Mouse (Mus musculus): ENCODE results near the gene E4f1. TPM values are rescaled to one million over a fixed set of nuclear protein-coding genes. Genes with fewer than 3 reads are reported as not detected.

The E4f1 gene
- 42.3 and 43.5 TPM in 2 replicates for polyA plus RNA-seq (2015; fragmentation: Nextera tagmentation; extraction: Ambion mirVana)

GRCm38 (mm10) chr17:24469910-24470602 lies at the start of gene E4f1, which contains the start of gene Pgp:
E4f1 (minus strand) TSS chr17:24470313.
Pgp (plus strand) TSS chr17:24470392.
- peak; percentile 97 for ATAC-seq
- under 1% methylated on average over 66 of the region's 75 CpGs for WGBS

DNA sequence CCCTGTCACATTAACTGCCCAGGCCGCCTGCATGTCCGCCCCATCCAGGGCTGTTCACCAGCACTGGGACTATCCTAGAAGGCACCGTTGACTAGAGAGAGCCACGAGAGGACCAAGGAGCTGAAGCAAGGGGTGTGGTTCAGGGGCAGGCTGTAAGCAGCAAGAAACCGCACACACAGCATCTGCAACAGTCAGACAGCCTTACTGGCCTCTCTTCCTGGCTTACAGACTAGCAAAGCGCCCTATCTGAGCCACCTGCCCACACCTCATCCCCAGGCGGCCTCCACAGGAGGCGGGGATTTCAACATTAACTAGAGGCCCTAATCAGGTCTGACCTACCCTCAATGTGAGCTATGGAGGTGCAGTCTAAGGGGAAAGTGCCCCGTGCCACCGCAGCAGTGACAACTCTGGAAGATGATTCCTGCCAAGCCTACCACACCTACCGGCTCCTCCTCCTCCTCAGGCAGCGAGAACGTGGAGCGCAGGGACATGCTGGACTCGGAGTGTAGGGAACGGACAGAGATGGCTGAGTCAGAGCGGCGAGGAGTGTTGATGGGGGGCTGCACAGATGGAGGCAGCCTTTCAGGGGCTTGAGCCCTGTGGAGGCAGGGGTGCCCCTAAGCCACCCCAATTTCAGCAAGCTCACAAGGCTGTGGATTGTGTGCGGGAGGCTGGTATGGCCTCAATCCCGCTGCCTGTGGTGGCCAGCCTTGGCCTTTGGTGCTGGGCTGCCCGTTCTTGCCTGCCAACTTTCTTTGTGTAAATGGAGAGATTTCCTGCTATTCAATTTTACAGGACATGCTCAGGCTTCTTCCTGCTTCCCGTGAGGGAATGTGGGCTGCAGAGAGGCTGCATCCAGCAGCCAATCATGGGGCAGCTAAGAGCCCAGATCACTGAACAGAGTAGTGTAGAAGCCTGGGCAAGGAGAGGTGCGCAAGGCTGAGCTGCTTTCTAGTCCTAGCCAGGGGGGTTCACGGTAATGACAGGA lies 44.5 kb upstream of the E4f1 start:
- no peaks in the 10 kb centered on the region for H3K9me3 ChIP-seq (ENCODE audit: control insufficient read depth, low read length)
- ATAC-seq, result no peak
- H3K4me2 ChIP-seq (ENCODE audit: low read length), result no peak overlapping the region
- no peaks in the 10 kb centered on the region; the same call in 1 of the 2 replicates for H3K4me1 ChIP-seq (ENCODE audit: control insufficient read depth, insufficient read depth, low read depth, low read length)
- H3K4me3 ChIP-seq (ENCODE audit: low read length), result no peak overlapping the region
- peak overlapping the region; percentile 11; the same call in 1 of the 2 replicates for H3K9ac ChIP-seq (ENCODE audit: low read depth, low read length)
- H3K27ac ChIP-seq (ENCODE audit: low read depth, low read length), result no peak overlapping the region; the same call in 1 of the 2 replicates
- peaks cover 29% of the 10 kb centered on the region for H3K36me3 ChIP-seq (ENCODE audit: control insufficient read depth, insufficient read depth, low read length)
- H3K27me3 ChIP-seq (replicated peaks; ENCODE audit: control insufficient read depth, insufficient read depth, low read length), result no peaks in the 10 kb centered on the region
- WGBS, result 86% methylated on average over 23 of the region's 24 CpGs

More at GRCm38 (mm10) chr17:24469910-24470602, at the start of gene E4f1, which contains the start of gene Pgp:
- Histone ChIP-seq H3K4me1 (ENCODE audit: control insufficient read depth, insufficient read depth, low read depth, low read length) (peaks cover 29% of the 10 kb centered on the region), H3K36me3 (ENCODE audit: control insufficient read depth, insufficient read depth, low read length) (peaks cover 7% of the 10 kb centered on the region; the same call in 1 of the 2 replicates), H3K27ac (ENCODE audit: low read depth, low read length) (peak within 1 kb of the TSS; percentile 88), H3K9me3 (ENCODE audit: control insufficient read depth, low read length) (no peaks in the 10 kb centered on the region), H3K27me3 (replicated peaks; ENCODE audit: control insufficient read depth, insufficient read depth, low read length) (no peaks in the 10 kb centered on the region), H3K4me3 (ENCODE audit: low read length) (peak within 1 kb of the TSS; percentile 67), H3K9ac (ENCODE audit: low read depth, low read length) (peak within 1 kb of the TSS; percentile 78), H3K4me2 (ENCODE audit: low read length) (peak within 1 kb of the TSS; percentile 99)

DNA sequence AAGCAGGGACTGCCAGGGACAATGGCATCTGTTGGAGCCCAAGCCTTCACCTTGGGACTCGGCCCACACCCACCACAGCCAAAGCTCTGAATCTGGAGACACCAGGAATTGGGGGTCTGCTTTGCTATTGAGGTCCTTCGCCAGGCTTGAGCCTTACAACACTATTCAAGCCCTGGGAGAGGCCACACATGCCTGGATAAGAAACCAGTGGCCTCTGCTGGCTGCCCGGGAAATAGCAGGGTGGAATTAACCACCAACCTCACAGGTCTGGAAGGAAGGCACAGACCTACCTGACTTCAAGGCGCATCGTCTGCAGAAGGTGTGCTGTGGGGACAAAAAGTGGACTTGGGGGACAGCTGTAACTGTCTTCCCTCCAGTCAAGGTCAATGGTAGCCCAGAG lies 43.5 kb upstream of the E4f1 start:
- H3K9ac ChIP-seq (ENCODE audit: low read depth, low read length), result no peak overlapping the region
- WGBS, result 48% methylated on average over 5 of the region's 5 CpGs
- H3K4me1 ChIP-seq (ENCODE audit: control insufficient read depth, insufficient read depth, low read depth, low read length), result no peaks in the 10 kb centered on the region; the same call in 1 of the 2 replicates
- H3K27me3 ChIP-seq (replicated peaks; ENCODE audit: control insufficient read depth, insufficient read depth, low read length), result no peaks in the 10 kb centered on the region
- no peaks in the 10 kb centered on the region for H3K9me3 ChIP-seq (ENCODE audit: control insufficient read depth, low read length)
- H3K27ac ChIP-seq (ENCODE audit: low read depth, low read length), result no peak overlapping the region
- H3K36me3 ChIP-seq (ENCODE audit: control insufficient read depth, insufficient read depth, low read length), result peaks cover 29% of the 10 kb centered on the region
- no peak overlapping the region for H3K4me2 ChIP-seq (ENCODE audit: low read length)
- ATAC-seq, result peak; percentile 71
- H3K4me3 ChIP-seq (ENCODE audit: low read length), result no peak overlapping the region

DNA sequence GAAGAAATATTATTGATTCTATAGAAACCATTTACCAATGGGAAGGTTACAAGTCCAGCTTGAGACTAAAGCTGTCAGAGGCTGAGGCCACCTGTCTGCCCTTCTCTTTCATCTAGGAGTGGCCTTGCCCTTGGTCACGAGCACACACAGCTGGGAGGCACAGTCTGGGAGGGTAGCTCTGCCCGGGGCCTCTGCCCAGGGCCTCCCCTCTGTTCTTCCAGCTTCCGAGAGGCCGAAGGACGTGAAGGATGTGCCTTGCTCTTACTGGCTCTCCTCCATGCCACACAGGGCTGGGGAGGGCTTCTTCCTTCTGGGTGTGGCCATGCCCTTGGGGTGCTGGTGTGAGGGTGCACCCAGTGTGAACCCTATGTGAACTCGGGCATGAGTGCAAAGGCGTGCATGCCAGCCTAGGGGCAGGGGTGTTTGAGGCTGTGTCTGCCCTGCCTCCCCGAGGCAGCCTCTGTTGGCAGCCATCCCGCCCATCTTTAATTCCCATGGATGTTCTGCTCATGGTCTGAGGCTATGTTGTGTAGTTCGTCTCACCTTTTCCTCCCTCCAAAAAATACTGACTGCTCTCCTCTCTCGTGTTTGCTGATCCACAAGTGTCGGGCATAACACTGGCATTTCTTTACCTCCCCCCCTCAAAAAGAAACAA lies 37.8 kb upstream of the E4f1 start:
- Histone ChIP-seq H3K36me3 (ENCODE audit: control insufficient read depth, insufficient read depth, low read length) (peaks cover 44% of the 10 kb centered on the region), H3K27me3 (replicated peaks; ENCODE audit: control insufficient read depth, insufficient read depth, low read length) (no peaks in the 10 kb centered on the region), H3K27ac (ENCODE audit: low read depth, low read length) (0 out of 2 replicates have a peak overlapping the region, but pooled peaks have one; percentile 2), H3K4me1 (ENCODE audit: control insufficient read depth, insufficient read depth, low read depth, low read length) (peaks cover 3% of the 10 kb centered on the region; the same call in 1 of the 2 replicates), H3K9ac (ENCODE audit: low read depth, low read length) (0 out of 2 replicates have a peak overlapping the region, but pooled peaks have one; percentile 19), H3K4me3 (ENCODE audit: low read length) (no peak overlapping the region), H3K4me2 (ENCODE audit: low read length) (no peak overlapping the region), H3K9me3 (ENCODE audit: control insufficient read depth, low read length) (no peaks in the 10 kb centered on the region)
- no peak for ATAC-seq
- WGBS, result 75% methylated on average over 12 of the region's 12 CpGs

- Histone ChIP-seq H3K36me3 (ENCODE audit: control insufficient read depth, insufficient read depth, low read length) (peaks cover 50% of the 10 kb centered on the region), H3K4me1 (ENCODE audit: control insufficient read depth, insufficient read depth, low read depth, low read length) (peaks cover 3% of the 10 kb centered on the region; the same call in 1 of the 2 replicates), H3K27ac (ENCODE audit: low read depth, low read length) (no peak overlapping the region), H3K4me2 (ENCODE audit: low read length) (no peak overlapping the region), H3K9me3 (ENCODE audit: control insufficient read depth, low read length) (no peaks in the 10 kb centered on the region), H3K4me3 (ENCODE audit: low read length) (no peak overlapping the region), H3K27me3 (replicated peaks; ENCODE audit: control insufficient read depth, insufficient read depth, low read length) (no peaks in the 10 kb centered on the region), H3K9ac (ENCODE audit: low read depth, low read length) (no peak overlapping the region)
- 50% methylated on average over 19 of the region's 19 CpGs for WGBS
- ATAC-seq, result no peak
Observed at GRCm38 (mm10) chr17:24507129-24507664, 37.1 kb upstream of the E4f1 start.

GRCm38 (mm10) chr17:24506332-24507070 lies 36.4 kb upstream of the E4f1 start:
- peak; percentile 10; the same call in 1 of the 2 replicates for ATAC-seq
- H3K4me3 ChIP-seq (ENCODE audit: low read length), result no peak overlapping the region
- H3K9me3 ChIP-seq (ENCODE audit: control insufficient read depth, low read length), result no peaks in the 10 kb centered on the region
- H3K27me3 ChIP-seq (replicated peaks; ENCODE audit: control insufficient read depth, insufficient read depth, low read length), result no peaks in the 10 kb centered on the region
- H3K9ac ChIP-seq (ENCODE audit: low read depth, low read length), result peak overlapping the region; percentile 29; the same call in 1 of the 2 replicates
- WGBS, result 33% methylated on average over 36 of the region's 36 CpGs
- peaks cover 3% of the 10 kb centered on the region; the same call in 1 of the 2 replicates for H3K4me1 ChIP-seq (ENCODE audit: control insufficient read depth, insufficient read depth, low read depth, low read length)
- H3K27ac ChIP-seq (ENCODE audit: low read depth, low read length), result no peak overlapping the region
- H3K36me3 ChIP-seq (ENCODE audit: control insufficient read depth, insufficient read depth, low read length), result peaks cover 51% of the 10 kb centered on the region
- peak overlapping the region; percentile 22; the same call in 1 of the 2 replicates for H3K4me2 ChIP-seq (ENCODE audit: low read length)

DNA sequence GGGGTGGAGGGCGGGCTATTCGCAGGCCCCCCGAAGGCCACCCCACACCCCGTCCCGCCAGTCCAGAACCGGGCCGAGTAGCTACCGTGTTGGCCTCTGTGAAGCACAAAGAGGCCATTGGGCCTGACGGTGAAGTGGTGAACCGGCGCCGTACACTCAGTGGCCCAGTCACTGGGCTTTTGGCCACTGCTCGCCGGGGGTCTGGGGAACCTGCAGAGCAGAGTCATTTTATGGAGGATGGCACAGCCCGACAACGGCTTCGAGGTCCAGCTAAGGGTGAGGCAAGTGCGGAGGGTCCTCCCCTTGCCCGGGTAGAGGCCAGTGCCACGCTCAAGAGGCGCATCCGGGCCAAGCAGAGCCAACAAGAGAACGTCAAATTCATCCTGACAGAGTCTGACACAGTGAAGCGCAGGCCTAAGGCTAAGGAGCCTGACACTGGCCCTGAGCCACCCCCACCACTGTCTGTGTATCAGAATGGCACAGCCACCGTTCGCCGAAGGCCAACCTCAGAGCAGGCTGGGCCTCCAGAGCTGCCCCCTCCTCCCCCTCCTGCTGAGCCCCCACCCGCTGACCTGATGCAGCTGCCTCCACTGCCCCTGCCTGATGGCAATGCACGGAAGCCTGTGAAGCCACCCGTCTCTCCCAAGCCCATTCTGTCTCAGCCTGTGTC lies 35.3 kb upstream of the E4f1 start:
- no peaks in the 10 kb centered on the region for H3K27me3 ChIP-seq (replicated peaks; ENCODE audit: control insufficient read depth, insufficient read depth, low read length)
- no peak overlapping the region for H3K4me2 ChIP-seq (ENCODE audit: low read length)
- peaks cover 3% of the 10 kb centered on the region; the same call in 1 of the 2 replicates for H3K4me1 ChIP-seq (ENCODE audit: control insufficient read depth, insufficient read depth, low read depth, low read length)
- no peaks in the 10 kb centered on the region for H3K9me3 ChIP-seq (ENCODE audit: control insufficient read depth, low read length)
- no peak overlapping the region for H3K9ac ChIP-seq (ENCODE audit: low read depth, low read length)
- H3K36me3 ChIP-seq (ENCODE audit: control insufficient read depth, insufficient read depth, low read length), result peaks cover 58% of the 10 kb centered on the region
- H3K4me3 ChIP-seq (ENCODE audit: low read length), result no peak overlapping the region
- no peak for ATAC-seq
- 83% methylated on average over 30 of the region's 30 CpGs for WGBS
- no peak overlapping the region; the same call in 1 of the 2 replicates for H3K27ac ChIP-seq (ENCODE audit: low read depth, low read length)
